Mouse (Mus musculus) spleen, adult 18-20 months (tissue): Measurements from ENCODE around the gene Man2b1.
"Not testable (repeated sequence)": the region's sequence is repeated elsewhere in the genome, so short reads cannot be mapped to it uniquely, and the experiment has no call there.

Experiments used
- DNase-seq, 2 experiments: peaks; one replicate each; pipeline ENCODE4 v3.0.0; 2022; ENCODE audit warnings: mixed read lengths in 2 of 2

Gene Man2b1

GRCm38 (mm10) chr8:85074167-85074566 is 8.9 kb upstream of the Man2b1 start:
- DNase-seq: no peak

- no peak for DNase-seq
Observed at GRCm38 (mm10) chr8:85074617-85075016, 8.5 kb upstream of the Man2b1 start.

- no peak for DNase-seq
Observed at GRCm38 (mm10) chr8:85076001-85076400, 7.1 kb upstream of the Man2b1 start.

- DNase-seq: peak; percentile 58 to 67
Observed at GRCm38 (mm10) chr8:85076993-85077392, 6.1 kb upstream of the Man2b1 start.

GRCm38 (mm10) chr8:85080214-85080531 is 2.9 kb upstream of the Man2b1 start:
- no peak for DNase-seq

- DNase-seq: peak in 1 of 2 experiments; percentile 65
Observed at GRCm38 (mm10) chr8:85080532-85081215, 2.4 kb upstream of the Man2b1 start, which contains the start of gene Wdr83os. Gene Wdr83os (plus strand): TSS chr8:85080740.

GRCm38 (mm10) chr8:85081216-85081555 is 1.9 kb upstream of the Man2b1 start, which contains the start of gene Wdr83:
Gene Wdr83 (minus strand): TSS chr8:85081306.
- peak in 1 of 2 experiments; percentile 69 for DNase-seq

GRCm38 (mm10) chr8:85082169-85082568 is 901 bp upstream of the Man2b1 start:
- DNase-seq: not testable (repeated sequence)

- peak; percentile 32 to 36 for DNase-seq
Observed at GRCm38 (mm10) chr8:85084633-85085032, 1.6 kb downstream of the Man2b1 start.

GRCm38 (mm10) chr8:85086238-85086637 is 3.2 kb downstream of the Man2b1 start:
- DNase-seq: no peak

GRCm38 (mm10) chr8:85088771-85089170 is 5.7 kb downstream of the Man2b1 start:
- DNase-seq: no peak

- peak in 1 of 2 experiments; percentile 0 for DNase-seq
Observed at GRCm38 (mm10) chr8:85090856-85091255, 7.8 kb downstream of the Man2b1 start.

- peak in 1 of 2 experiments; percentile 0 for DNase-seq
Observed at GRCm38 (mm10) chr8:85091526-85092090, 8.5 kb downstream of the Man2b1 start.

GRCm38 (mm10) chr8:85095051-85095450 is 12.0 kb downstream of the Man2b1 start:
- DNase-seq: no peak

- no peak for DNase-seq
Observed at GRCm38 (mm10) chr8:85095566-85095965, 12.5 kb downstream of the Man2b1 start.

GRCm38 (mm10) chr8:85096196-85096595 is 13.1 kb downstream of the Man2b1 start:
- no peak for DNase-seq

- DNase-seq: no peak
Observed at GRCm38 (mm10) chr8:85096850-85097249, 13.8 kb downstream of the Man2b1 start.

GRCm38 (mm10) chr8:85100076-85100665 is 17.1 kb downstream of the Man2b1 start:
- DNase-seq: no peak

- DNase-seq: no peak
Observed at GRCm38 (mm10) chr8:85113241-85113640, 30.2 kb downstream of the Man2b1 start.

- no peak for DNase-seq
Observed at GRCm38 (mm10) chr8:85115501-85115900, 32.4 kb downstream of the Man2b1 start.

GRCm38 (mm10) chr8:85116984-85117383 is 33.9 kb downstream of the Man2b1 start:
- DNase-seq: no peak

GRCm38 (mm10) chr8:85119052-85119981 is 36.2 kb downstream of the Man2b1 start:
- peak; percentile 45 to 70 for DNase-seq

GRCm38 (mm10) chr8:85120251-85120650 is 37.2 kb downstream of the Man2b1 start:
- DNase-seq: not testable (repeated sequence)
